Mouse (Mus musculus) layer of hippocampus, adult 9-11 months (tissue): ENCODE data around the gene Map2k5.

ENCODE experiments used
- DNase-seq: peaks from one replicate; pipeline ENCODE4 v3.0.0; 2022

Gene Map2k5

DNA sequence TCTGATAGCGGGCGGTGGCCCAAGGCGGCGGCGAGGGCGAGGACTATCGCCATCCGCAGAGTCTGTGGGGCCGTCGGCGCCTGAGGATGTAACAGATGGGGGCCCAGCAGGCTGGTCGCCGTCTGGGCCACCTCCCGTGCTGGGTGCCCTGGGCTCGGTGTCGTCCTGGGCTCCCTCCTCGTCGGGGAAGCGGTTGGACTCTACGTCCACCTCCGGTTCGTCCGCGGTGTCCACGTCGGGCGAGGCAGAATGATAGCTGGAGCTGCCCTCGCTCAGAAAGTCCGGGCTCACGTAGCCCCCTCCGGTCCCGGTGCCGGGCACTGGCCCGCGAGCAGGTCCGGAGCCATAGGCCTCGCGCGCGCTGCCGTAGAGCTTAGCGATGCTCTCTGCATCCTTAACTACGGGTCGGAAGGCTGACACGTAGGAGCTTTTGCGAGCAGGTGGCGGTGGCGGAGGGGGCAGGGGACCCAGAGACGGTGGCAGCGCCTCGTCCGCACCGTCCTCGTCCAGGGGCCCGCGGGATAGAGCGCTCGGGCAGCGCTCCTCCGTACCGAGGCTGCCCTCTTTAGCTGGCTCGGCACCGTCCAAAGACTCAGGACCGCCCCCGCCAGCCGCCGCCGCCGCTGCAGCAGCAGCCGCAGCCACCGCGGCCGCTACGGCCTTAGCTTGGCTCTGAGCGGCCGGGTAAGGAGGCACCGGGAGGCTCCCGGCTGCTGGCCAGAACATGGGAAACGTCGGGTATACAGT, 233.0 kb downstream of the Map2k5 start:
- DNase-seq = no peak

DNA sequence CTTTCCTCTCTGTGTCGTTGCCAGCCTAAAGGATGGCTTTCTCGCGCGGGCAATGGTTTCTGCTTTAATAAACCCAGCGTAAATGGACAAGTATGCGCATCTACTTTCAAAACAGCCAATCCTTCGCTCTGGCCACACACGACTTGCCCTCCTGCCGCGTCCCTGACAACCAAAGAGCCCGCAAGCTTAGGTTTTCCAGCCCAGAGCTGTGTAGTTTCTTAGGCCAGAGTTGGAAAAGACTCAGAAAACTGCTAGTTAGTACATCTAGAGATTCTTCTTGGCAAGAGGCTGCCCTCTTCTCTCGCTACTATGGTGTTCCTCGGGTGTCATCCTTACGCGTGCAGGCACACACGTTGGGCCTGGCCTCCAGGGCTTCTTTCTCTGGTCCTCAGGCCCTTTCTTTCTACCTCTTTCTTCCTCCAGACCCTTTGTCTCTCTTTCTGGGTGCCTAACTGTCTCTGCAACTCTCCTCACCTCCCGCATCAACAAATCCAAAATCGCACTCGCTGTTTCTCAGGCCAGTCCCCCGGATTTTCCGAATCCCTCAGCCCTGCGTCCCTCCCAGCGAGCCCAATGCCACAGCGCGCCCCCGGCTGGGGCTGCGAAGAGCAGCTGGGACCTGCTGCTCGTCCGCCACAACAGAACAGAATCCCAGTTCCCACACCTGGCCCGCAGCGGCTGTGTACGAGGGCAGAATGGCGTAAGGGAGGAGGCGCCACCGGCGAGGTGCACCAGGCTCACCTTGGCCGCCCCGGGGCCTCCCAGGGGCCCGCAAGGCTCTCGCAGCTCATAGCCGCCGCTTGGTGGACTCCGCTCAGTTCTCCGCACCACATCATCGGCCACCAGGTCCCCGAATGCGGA, 233.8 kb downstream of the Map2k5 start:
- no peak for DNase-seq

DNA sequence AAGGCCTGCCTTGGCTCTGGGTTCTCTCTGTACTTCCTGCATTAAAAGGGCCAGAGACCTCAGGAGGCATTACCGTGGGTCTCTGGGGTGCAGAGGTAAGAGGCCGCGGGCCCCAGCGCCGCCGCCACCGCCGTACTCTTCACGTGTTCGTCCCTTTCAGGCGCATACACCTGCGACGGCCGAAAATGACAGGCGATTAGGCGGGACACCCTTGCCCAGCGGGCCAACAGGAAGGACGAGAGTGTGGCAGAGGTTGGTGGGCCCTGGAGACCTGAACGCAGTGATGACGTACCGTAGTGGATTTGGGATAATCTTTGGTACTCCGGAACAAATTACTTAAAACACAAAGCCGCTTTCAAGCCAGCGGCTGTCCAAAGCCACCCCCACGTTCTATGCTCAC, 234.5 kb downstream of the Map2k5 start:
- DNase-seq = no peak

DNA sequence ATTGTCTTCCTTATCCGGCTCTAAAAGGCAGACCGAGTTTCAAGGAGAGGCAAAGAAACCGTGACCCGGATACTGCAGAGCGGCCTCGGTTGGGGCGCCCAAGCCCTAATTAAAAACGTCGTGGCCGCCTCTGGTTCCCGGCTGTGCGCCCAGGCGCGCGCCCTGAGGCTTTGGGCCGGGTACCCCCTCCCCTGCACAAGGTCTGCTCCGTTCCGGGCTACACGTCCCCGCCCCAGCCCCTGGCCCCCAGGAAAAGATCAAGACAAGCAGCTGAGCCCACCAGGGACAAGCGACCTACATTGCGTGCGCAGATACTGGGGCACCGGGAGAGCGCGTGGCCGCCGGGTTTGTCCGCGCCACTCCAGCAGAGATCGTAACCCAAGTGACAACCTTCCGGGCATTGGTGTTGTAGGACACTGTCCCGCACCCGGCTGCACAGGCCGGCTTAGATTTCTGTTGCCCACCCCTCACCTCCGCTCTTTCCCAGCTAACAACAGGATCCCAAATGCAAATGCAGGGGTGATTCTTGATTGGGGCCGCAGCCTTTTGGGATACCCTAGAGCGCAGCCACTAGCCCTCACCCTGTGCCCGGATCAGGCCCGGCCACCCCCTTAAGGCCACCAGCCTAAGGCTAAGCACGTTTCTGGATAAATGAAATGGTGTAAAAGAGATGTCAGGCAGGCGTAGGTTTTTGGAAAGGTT, 235.2 kb downstream of the Map2k5 start:
- DNase-seq = no peak

DNA sequence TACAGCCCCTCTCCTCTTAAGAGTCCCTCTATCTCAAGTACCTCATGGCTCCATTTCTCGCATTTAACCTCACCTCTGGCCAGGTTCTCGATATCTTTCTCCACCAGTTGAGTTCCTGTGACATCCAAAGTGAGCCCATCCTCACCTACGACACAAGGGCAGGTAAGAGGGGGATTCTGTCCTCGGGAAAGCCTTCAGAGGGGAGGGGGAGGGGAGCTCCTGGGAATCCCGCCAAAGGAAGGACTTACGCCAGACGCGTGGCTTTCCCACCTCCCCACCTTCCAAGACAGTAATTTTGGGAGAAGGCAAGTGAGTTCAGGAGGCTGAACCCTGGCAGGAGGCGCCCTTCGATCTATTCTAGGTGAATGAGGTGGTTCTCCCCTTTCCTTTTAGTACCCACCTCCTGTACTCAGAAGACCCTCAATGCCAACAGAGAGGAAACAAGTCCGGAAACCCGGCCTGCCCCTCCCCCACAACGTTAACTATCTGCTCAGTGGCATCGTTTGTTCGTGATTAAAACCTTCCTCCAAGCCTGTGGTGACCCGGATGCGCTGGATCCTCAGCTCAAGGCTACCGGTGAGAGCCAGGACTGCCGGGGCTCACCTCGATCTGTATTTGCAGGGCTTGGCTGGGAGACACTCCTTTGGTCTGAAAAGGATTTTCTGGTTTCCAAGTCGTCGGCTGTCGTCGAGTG, 235.9 kb downstream of the Map2k5 start:
- DNase-seq = no peak

DNA sequence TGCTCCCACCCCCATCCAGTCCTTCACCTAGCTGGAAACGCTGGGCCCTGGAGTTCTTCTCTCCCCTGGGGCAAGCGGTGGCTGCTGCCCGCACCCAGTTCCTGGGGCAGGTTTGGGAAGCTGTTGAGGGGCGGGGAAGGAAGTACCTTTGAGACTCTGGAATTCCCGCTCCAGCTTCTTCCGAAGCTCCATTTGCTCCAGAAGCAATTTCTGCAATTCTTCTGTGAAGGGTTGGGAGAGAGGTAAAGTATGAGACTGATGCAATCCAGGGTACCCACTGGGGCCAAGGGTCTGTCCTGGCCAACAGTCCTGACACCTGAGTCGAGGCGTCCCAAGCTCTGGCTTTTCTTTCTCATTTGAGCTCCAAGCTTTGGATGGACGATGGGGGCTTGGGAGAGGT, 237.5 kb downstream of the Map2k5 start:
- no peak for DNase-seq

DNA sequence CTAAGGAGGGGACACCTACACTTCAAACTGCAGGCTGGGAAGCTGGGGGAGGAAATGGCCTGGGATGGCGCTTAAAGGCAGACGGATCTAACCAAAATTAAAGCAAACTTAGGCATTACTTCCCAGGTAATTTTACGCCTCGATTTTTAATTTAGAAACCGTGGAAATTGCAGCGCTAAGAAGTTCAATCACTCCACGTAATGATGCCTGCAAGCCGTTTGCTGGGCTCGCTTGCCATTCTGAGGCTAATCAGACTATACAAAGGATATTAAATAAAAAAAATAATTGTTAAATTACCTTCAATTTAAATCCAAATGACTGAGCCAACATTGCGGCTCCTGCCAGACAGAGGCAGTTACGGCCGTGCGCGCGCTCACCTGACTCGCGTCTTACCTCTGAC, 238.0 kb downstream of the Map2k5 start:
- DNase-seq = no peak

DNA sequence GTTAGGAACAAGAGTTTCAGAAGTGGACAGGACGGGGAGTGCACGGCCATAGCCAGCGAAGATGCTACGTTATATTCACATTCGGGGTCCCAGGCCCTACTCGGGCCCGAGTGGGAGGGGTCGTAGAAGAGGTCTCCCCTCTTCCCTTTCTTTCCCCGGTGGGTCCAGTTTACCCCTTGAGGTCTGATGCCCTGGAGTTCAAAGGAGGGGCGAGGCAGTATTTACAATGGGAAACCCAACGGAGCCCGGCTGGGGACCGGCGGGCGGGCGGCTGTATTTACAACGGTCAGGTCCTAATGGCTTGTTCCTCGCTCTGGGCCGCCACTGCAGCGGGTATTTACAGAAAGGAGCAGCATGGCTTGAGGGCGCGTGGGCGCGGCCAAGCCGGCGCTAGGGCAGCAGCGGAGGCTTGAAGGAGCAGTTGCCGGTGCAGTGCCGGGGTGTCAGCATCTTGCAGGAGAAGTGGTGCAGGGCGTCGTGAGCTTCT, 239.2 kb downstream of the Map2k5 start:
- DNase-seq = no peak

DNA sequence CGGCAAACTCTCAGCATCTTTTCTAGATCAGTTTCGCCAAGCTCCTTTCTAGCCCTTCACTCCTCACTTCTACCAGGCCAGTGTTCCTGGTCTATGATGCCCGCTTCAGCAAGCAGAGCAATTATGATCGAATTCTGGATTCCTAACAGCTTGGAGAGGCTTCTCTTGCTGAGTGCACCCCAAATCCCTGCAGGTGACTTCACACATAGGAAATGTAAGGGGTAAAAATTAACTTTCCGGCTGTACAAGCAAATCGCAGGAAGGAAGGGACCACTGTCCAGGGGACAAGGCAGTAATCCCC, 240.1 kb downstream of the Map2k5 start:
- DNase-seq = no peak

DNA sequence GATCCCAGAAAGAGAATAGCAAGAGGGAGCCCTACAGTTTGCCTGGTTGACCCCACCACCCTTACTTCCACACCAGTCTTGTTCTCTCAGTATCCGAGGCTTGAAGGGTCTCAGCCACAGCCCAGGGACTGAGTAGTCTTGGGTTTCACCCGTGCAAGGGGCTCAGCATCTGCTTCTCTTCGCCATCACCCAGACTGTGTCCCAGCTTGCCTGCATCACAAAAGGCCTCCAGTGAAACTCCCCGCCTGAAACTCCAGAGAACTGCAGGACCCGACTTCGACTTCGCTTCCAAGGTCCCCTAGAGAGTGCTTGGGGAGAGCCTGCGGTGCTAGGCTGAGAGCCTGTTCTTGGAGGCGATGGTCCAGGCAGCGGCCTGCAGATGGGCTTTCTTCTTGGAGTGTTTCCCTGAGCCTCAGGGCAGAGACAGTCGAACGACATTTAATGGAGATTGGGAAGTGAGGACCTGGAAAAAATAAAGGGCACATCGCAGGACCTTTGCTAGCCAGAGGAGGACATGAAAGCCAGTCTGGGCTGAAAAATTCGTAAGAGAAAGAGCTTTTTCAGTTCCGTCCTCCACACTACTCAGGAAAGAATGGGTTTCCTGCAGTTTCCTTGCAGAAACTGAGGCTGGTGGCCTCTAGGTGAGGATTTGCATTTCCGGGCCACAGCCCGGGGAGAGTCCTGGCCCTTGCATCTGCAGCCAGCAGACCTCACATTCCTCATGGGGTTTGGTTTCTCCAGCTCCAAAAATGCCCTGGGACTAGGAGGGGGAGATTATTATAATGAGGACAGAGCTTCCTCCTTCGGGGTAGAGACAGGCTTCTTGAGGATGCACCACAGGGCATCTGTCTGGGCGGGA, 240.7 kb downstream of the Map2k5 start:
- no peak for DNase-seq

DNA sequence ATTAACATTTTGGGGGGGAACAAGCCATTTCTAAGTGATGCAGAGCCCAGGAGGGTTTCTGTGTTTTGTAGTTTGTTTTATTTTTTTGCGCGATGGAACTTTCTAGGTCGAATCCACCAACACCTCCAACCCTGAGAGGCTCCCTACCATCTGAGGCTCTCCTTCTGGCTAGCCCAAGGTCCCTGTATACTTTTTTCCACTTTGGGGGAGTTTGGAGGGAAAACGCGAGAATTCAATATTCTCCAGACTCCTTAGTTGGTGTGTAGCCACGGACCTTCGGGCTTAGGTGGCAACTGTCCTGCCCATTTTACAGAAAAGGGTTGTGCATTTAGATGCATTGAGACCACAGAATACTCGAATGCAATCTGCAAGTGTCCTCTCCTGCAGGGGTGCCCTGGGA, 241.5 kb downstream of the Map2k5 start:
- DNase-seq = no peak

DNA sequence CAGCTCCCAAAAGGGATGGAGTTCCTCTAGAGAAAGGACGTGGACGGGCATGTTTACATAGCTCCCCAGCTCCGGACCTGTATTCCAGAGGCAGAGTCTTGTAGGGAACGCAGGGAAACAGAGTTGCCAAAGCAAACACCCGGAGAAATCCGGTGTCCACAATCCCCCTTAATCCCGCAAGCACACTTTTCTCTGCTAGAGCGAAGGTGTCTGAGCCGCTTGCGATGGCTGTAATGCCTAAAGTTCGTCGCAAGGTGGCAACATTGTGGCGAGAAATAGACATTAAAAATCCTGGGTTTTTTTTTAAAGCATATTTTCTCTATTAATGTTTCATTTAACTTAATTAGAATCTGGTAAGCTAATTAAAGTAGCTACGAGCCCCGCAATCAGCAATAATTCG, 241.9 kb downstream of the Map2k5 start:
- DNase-seq = no peak

DNA sequence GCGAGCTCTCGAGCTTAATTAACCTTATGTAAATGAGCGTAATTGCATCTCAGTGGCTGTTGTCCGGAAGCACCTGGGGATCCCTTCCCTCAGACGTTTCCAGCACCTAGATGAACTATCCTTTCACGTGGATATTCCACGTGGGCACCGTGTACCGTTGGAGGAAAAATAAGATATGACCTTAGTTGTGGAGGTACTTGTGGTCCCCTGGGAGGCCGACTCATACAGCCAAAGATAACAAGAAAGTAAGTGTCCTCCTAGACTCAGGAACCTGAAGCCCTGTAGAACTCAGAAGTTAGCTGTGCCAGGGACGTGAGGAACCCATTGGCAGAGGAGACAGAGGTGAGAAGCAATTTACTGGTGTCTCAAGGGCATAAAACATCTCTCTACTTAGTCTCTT, 242.3 kb downstream of the Map2k5 start:
- DNase-seq = no peak

DNA sequence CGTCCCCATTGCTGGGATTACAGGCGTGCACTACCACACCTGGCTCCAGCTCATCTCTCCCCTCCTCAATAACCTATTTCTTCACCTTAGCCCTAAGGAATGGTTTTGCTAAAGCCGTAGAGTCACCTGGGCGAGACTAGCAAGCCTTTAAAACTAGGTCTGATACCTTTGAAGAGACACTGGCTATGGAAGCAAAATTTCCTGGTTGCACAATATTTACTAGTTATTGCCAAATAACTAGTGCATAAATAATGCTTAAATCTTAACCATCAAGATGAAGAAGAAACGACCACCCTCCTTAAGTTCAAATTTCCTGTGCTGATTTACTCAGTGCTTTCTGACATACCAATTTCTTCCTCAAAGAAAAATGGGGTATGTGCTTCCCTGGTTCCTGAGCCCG, 244.0 kb downstream of the Map2k5 start:
- no peak for DNase-seq

DNA sequence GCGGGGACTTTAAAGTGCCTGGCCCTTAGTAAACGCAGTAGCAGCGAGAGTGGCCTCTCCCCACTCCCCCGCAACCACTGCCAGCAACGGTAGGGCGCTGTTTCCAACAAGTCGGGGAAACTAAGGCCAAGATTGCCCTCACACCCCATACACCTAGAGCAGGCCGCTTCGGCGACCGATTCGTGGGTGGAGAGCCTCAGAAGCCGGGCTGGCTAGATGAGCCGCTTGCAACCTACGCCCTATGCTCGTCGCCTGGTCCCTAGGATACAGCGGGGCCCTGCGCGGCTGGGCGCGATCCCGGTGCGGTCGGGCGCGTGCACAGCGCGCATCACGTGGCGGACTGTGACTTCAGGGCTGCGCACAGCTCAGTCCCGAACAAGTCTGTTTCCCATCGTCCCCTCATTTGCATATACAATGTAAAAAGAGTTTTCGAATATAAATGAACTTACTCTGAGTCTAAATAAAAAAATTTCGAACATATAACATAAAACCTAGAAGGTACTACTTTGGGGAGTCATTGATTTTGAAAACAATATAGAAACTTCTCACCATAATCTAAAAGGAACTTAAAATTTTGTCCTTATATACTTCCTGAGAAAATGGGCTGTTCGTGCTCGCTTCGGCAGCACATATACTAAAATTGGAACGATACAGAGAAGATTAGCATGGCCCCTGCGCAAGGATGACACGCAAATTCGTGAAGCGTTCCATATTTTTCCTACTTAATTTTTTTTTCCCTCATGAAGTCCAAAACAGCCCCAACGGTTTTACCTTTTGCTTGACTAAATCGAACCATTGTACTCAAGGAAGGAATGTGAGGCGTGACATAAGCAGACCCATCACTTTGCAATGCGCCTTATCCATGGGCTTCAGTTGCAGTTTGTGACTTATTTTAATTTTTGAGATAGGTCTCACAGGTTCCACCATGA, 244.8 kb downstream of the Map2k5 start:
- peak; percentile 97 for DNase-seq

DNA sequence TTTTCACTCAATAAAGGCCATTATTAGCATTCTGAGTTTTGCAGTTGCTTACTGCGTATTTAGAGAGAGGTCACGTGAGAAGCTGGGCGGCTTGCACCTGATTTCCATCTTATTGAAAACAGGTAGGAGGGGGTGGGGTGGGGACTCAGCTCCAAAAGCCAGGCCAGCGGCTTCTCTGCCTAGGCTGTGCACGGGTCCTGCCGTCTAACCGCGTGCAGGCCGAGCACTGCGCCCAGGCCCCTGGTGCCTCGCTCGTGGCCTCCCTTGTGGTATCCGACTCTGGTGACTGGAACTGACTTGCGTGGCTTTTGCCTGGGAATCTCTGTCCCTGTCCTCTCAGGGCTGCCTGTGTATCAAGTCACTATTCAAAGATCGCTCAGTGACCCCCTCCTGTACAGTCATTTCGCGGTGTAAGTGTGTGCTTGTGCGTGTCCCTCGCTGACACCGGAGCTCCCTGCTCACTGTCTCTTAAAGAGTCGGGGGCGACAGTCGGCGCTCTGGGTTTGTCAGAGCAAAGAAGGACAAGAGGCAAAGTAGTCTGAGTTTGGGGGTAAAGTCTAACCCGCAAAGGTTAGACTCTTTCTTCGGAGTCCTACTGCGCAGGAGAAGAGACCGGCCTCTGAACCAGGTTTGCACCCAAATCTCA, 245.6 kb downstream of the Map2k5 start:
- DNase-seq = peak; percentile 37

DNA sequence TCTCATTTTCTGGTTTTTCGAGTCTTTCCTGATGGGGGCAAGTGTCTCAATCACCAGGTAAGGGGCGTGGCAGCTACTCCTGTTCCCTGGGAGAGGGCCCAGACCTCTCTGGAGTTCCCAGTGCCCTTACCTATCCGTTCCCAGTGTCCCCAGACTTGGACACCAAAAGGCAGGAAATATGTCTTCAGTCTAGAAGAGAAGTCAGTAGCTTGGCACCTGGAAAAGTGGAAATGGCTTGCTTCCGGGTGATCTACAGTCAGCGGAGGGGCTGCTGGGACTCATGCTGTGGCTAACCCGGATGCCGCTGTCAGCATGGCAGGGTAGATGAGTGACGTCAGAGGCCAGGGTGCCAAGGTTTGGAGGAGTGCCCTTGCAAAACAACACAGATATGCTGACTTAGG, 248.1 kb downstream of the Map2k5 start:
- no peak for DNase-seq

DNA sequence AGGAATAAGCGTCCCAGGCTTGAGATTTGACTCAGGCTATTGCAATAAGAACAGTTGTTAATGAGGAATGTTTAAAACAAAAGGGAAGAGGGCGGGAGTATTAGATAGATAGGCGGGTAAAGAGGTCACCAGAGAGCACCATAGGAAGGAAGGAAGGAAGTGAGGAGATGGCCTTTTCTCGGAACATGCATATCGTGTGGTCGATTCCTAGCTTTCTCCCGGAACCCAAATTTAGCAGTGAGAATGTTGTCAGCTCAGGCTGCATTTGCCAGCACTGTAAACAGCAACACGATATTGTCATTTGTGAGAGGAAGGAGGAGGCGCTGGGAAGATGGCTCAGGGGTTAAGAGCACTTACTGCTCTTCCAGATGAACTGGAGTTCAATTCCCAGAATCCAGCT, 253.2 kb downstream of the Map2k5 start:
- no peak for DNase-seq

DNA sequence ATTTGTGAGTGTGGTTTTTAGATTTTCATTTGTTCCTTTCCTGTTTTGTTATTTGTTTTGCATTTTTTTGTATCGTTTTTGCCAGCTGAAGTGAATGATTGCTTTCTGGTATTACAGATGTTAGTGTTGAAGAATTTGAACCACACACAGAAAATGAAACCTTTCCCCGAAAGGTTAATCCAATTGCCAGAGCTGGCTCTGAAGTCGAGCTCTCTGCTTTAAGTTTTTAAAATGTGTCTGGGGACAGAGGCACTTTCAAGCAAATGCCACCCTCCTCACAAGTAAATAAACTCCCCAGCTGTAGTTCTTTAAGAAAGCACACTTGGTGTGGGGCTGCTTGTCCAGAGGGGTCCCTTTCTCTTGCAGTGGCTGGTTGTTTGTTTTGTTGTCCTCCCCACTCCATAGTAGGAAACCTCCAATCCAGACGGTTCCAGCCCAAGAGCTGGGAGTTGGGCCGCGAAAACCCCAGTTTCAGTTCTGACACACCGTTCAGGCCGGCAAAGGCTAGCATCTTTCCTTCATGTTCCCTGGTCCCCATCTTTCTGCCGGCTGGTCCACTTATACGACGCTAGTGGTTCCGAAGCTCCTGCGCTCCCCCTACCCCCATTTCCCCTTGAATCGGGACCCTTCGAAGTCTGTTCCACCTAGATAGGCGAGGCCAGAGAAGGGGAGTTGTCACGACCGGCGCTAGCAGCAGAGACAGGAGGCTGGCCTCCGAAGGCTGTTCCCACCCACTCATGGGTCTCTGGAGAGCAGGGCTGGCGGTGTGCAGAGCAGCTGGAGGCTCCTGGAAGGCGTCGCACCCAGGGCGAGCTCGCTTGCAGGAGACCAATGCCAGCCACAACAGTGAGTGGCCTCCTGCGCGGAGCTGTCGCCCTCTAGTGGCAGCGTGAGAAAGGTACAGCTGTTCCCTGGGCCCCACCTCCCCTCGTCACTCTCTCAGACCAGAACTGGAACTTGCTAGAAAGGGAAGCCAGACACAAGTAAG, 254.0 kb downstream of the Map2k5 start:
- DNase-seq = peak; percentile 85
